Mouse (Mus musculus) thymus, adult 2 months (tissue): Measurements from ENCODE around the gene Olfr619.

Source experiments
- CTCF ChIP-seq: fragments of 200-500 bp; IDR thresholded peaks from 2 replicates; pipeline ENCODE4 v1.5.1; 2012; ENCODE audit warnings: mild to moderate bottlenecking, control low read depth, low read length, moderate library complexity, borderline replicate concordance; ENCODE audit not compliant: control insufficient read depth, poor library complexity, insufficient read depth; ENCODE audit errors: extremely low read depth
- POLR2A ChIP-seq: fragments of 200-500 bp; IDR thresholded peaks from 2 replicates; pipeline ENCODE4 v1.6.1; 2012; ENCODE audit warnings: mild to moderate bottlenecking, low read length, control low read depth, moderate library complexity; ENCODE audit not compliant: control insufficient read depth, poor library complexity, insufficient read depth; ENCODE audit errors: extremely low read depth

- TF ChIP-seq CTCF (no peak), POLR2A (no peak)
Measured at GRCm38 (mm10) chr7:103636795-103637194, 36.4 kb downstream of the Olfr619 start.
